Mouse (Mus musculus) olfactory bulb, adult 2 months (tissue): ENCODE data around the gene Fbln2.

Experiments
- CTCF ChIP-seq: fragments of 200-500 bp; IDR thresholded peaks from 2 replicates; pipeline ENCODE4 v1.5.1; 2012; ENCODE audit warnings: low read depth, mild to moderate bottlenecking, low read length, moderate library complexity; ENCODE audit not compliant: insufficient read depth
- POLR2A ChIP-seq: fragments of 200-500 bp; IDR thresholded peaks from 2 replicates; pipeline ENCODE4 v1.6.1; 2012; ENCODE audit warnings: mild to moderate bottlenecking, low read depth, low read length, moderate library complexity; ENCODE audit not compliant: insufficient read depth

- TF ChIP-seq CTCF (no peak), POLR2A (no peak)
These were observed 98.9 kb downstream of the Fbln2 start for GRCm38 (mm10) chr6:91311204-91311603.
